Mouse (Mus musculus): Measurements from ENCODE around the gene Gm8677. TPM values are rescaled to one million over a fixed set of nuclear protein-coding genes. Genes with fewer than 3 reads are reported as not detected.
"Not testable (repeated sequence)": the region's sequence is repeated elsewhere in the genome, so short reads cannot be mapped to it uniquely, and the experiment has no call there.

The Gm8677 gene
- not detected for total RNA-seq (2021)
- long read RNA-seq, experiment 1 = 0 reads
- long read RNA-seq, experiment 2 = 0 reads

- not testable (repeated sequence) for DNase-seq
These were observed at the start of gene Gm8677 for GRCm38 (mm10) chr7:22534787-22535186. Gene Gm8677, minus strand, starts transcription at chr7:22534887.

GRCm38 (mm10) chr7:22565243-22565642 lies 30.6 kb upstream of the Gm8677 start, which contains the start of gene Gm4201:
Gene Gm4201, minus strand, starts transcription at chr7:22565343.
- DNase-seq = not testable (repeated sequence)

- DNase-seq = not testable (repeated sequence)
These were observed 12.0 kb downstream of the Gm8677 start, which contains the start of gene Vmn1r152 for GRCm38 (mm10) chr7:22522667-22523066. Gene Vmn1r152, plus strand, starts transcription at chr7:22522967.

- DNase-seq = not testable (repeated sequence)
These were observed 35.1 kb downstream of the Gm8677 start, which contains the start of gene Vmn1r151 for GRCm38 (mm10) chr7:22499578-22499977. Gene Vmn1r151, minus strand, starts transcription at chr7:22499678.

Other genes with a start within 250 kb of the Gm8677 start
- not detected for gene Gm4187, start 205.2 kb downstream of the Gm8677 start, total RNA-seq (2021)
- gene Gm8660, start 163.8 kb downstream of the Gm8677 start, total RNA-seq (2021) = not detected
- gene Vmn1r148, start 121.3 kb downstream of the Gm8677 start, total RNA-seq (2021) = not detected
- gene Vmn1r149, start 96.7 kb downstream of the Gm8677 start, total RNA-seq (2021) = not detected
- not detected for gene Gm10665, start 70.8 kb downstream of the Gm8677 start, total RNA-seq (2021)
- gene Vmn1r151, start 35.2 kb downstream of the Gm8677 start, total RNA-seq (2021) = not detected
- gene Vmn1r152, start 11.9 kb downstream of the Gm8677 start, total RNA-seq (2021) = not detected
- not detected for gene Gm4201, start 30.5 kb upstream of the Gm8677 start, total RNA-seq (2021)
- gene Gm4565, start 53.2 kb upstream of the Gm8677 start, total RNA-seq (2021) = not detected
- not detected for gene Vmn1r155, start 123.1 kb upstream of the Gm8677 start, total RNA-seq (2021)
- gene Gm8693, start 157.4 kb upstream of the Gm8677 start, total RNA-seq (2021) = not detected
- gene Gm4567, start 184.8 kb upstream of the Gm8677 start, total RNA-seq (2021) = not detected
- gene Vmn1r157, start 226.8 kb upstream of the Gm8677 start, total RNA-seq (2021) = not detected